Mouse (Mus musculus) neural tube, embryonic 12.5 days (tissue): Measurements from ENCODE around the gene Mt2. TPM values are rescaled to one million over a fixed set of nuclear protein-coding genes. Genes with fewer than 3 reads are reported as not detected.
A peak's percentile ranks its signal among the peaks of the same experiment; 100 is the strongest.
"Not testable (repeated sequence)": the region's sequence is repeated elsewhere in the genome, so short reads cannot be mapped to it uniquely, and the experiment has no call there.

Experiments used
- ATAC-seq: fragments of 200-750 bp; cut with Nextera tagmentation; 2 replicates; pipeline ENCODE4 v1.8.0; 2017; ENCODE audit warnings: low read depth, mild to moderate bottlenecking, moderate TSS enrichment, moderate library complexity; ENCODE audit not compliant: low FRiP score
- H3K27ac ChIP-seq: fragments of 300-500 bp; sonication (generic); 2 replicates; pipeline ENCODE4 v1.5.1; 2016
- H3K27me3 ChIP-seq: fragments of 300-500 bp; sonication (generic); replicated peaks from 2 replicates; pipeline ENCODE4 v1.6.1; 2016; ENCODE audit warnings: mild to moderate bottlenecking
- H3K36me3 ChIP-seq: fragments of 300-500 bp; sonication (generic); 2 replicates; pipeline ENCODE4 v1.6.1; 2016; ENCODE audit warnings: mild to moderate bottlenecking
- H3K4me1 ChIP-seq: fragments of 300-500 bp; sonication (generic); 2 replicates; pipeline ENCODE4 v1.6.1; 2016
- H3K4me2 ChIP-seq: fragments of 300-500 bp; sonication (generic); replicated peaks from 2 replicates; pipeline ENCODE4 v1.6.1; 2016; ENCODE audit warnings: mild to moderate bottlenecking
- H3K4me3 ChIP-seq: fragments of 300-500 bp; sonication (generic); 2 replicates; pipeline ENCODE4 v1.5.1; 2016
- H3K9ac ChIP-seq: fragments of 300-500 bp; sonication (generic); 2 replicates; pipeline ENCODE4 v1.6.1; 2016; ENCODE audit warnings: mild to moderate bottlenecking
- H3K9me3 ChIP-seq: fragments of 300-500 bp; sonication (generic); 2 replicates; pipeline ENCODE4 v1.6.1; 2016; ENCODE audit warnings: mild to moderate bottlenecking
- WGBS: fragments of 180-500 bp; shearing (Covaris S2); methylation state at CpG from one replicate; pipeline ENCODE4 v1.1.7; 2016; 5-methylcytosine and 5-hydroxymethylcytosine counted together
- polyA plus RNA-seq: library from polyadenylated mRNA; unstranded; fragments of >200 nt; fragmentation: Nextera tagmentation; extraction: Ambion mirVana; gene quantifications from 2 replicates; pipeline ENCODE4 v1.2.1, GENCODE M21; 2016

Mt2 gene
- polyA plus RNA-seq, 1 experiment from 2014 or later = 11.1 TPM

DNA sequence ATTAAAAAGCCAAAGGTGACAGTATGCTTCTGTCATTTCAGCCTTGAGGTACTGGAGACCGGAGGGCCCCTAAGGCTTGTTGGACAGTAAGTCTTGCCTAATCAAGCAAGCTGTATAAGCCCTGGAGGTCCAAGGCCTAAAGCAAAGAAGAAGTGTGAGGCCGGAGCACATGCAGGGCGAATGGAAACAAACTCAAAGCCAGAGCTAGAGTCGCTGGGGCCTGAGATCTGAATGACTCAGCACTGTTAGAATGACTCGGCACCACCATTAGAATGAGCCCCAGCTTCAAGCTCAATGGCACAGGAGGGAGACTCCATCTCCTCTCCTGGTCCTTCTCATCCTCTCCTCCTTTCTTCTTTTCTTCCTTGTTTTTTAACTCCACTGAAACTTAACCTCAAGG, 21.5 kb upstream of the Mt2 start:
- peaks cover 15% of the 10 kb centered on the region for H3K27me3 ChIP-seq

DNA sequence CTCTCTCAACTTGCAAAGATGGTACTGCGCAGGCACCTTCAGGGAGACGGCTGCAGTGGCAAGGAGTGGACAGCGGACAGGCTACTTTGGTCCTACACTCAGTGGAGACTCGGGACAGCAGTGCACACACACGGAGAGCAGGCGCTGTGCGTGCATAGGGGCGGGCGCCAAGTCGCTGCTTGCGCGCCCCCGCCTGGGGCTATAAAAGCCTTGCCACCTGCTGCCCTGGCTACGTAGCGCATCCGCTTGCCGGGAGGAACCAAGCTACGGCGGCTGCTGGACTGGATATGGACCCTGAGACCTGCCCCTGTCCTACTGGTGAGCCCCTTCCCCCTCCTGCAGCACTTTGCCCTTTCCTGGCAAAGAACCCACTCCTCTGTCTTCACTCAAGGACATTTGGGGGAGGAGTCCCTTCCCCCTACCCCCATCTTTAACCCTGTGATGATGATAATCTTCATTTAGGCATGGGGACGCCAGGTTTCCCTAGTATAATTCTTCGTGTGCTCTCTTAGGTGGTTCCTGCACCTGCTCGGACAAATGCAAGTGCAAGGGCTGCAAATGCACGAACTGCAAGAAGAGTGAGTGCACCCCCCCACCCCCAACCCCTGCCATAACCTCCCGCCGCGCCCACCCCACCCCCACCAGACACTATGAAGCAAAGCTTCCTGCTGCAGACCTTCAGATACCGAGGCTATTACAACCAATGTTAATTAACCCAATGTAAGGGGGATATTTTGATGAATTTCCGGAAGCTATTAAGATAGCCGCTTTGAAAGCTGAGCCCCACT, 19.8 kb upstream of the Mt2 start, which contains the start of gene Mt3:
Mt3 (plus strand) TSS at position 95 of the 788 bp plus-strand sequence.
- ATAC-seq = peak; percentile 76
- Histone ChIP-seq H3K36me3 (no peaks in the 10 kb centered on the region), H3K9ac (peak within 1 kb of the TSS; percentile 48; the same call in 1 of the 2 replicates), H3K27ac (no peak within 1 kb of the TSS), H3K9me3 (no peaks in the 10 kb centered on the region), H3K27me3 (peaks cover 15% of the 10 kb centered on the region), H3K4me3 (peak within 1 kb of the TSS; percentile 35), H3K4me2 (peak within 1 kb of the TSS; percentile 68), H3K4me1 (peaks cover 18% of the 10 kb centered on the region)
- WGBS = under 1% methylated on average over 29 of the region's 29 CpGs

More for the DNA sequence above, 21.5 kb upstream of the Mt2 start:
- no peaks in the 10 kb centered on the region for H3K36me3 ChIP-seq
- ATAC-seq = no peak
- WGBS = 79% methylated on average over 5 of the region's 5 CpGs
- peaks cover 18% of the 10 kb centered on the region for H3K4me1 ChIP-seq
- no peak overlapping the region for H3K4me2 ChIP-seq
- no peak overlapping the region for H3K27ac ChIP-seq
- no peak overlapping the region for H3K9ac ChIP-seq
- no peaks in the 10 kb centered on the region for H3K9me3 ChIP-seq
- no peak overlapping the region for H3K4me3 ChIP-seq

DNA sequence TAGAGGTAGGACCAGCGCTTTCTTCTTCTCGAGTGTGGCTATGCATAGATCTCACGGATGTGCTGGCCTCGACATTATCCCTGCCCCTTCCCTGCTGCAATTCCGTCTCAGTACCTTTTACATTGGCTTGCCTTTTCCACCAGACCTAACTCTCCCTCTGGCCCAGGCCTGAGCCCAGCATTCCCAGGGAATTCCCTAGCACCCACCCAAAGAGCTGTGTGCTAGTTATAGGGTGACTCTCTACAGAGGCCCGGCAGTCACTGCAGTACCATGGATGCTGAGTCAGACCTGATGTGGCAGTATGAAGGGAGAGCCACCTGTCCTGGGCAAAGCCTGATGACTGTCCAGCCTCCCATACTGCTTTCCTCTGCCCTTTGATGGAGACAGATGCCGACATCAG, 19.0 kb upstream of the Mt2 start:
- Histone ChIP-seq H3K4me3 (no peak overlapping the region), H3K27me3 (peaks cover 15% of the 10 kb centered on the region), H3K9me3 (no peaks in the 10 kb centered on the region), H3K4me2 (peak overlapping the region; percentile 68), H3K4me1 (peaks cover 18% of the 10 kb centered on the region), H3K9ac (no peak overlapping the region), H3K36me3 (no peaks in the 10 kb centered on the region), H3K27ac (no peak overlapping the region)
- ATAC-seq = no peak
- 25% methylated on average over 7 of the region's 7 CpGs for WGBS

DNA sequence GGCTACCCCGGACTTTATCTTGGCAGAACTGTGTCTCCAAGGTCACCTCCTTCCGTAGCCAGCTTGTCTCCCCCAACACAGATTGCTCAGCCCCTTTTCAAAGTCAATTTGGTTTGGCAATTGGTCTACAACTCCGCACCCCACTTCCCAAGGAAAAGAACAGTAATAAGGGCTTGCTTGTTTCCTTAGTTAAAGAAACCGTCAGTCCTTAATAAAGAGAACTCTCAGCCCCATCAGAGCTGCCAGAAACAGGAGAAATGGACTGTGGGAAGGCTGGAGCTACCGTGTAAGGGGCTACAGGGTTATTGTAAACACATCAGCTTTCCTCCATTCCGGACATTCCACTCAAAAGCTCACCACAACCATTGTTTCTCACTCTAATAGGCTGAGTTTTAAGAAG, 17.9 kb upstream of the Mt2 start:
- Histone ChIP-seq H3K27me3 (peaks cover 15% of the 10 kb centered on the region), H3K4me2 (no peak overlapping the region), H3K4me1 (peaks cover 18% of the 10 kb centered on the region), H3K36me3 (no peaks in the 10 kb centered on the region), H3K9me3 (no peaks in the 10 kb centered on the region), H3K27ac (no peak overlapping the region), H3K9ac (no peak overlapping the region), H3K4me3 (no peak overlapping the region)
- 46% methylated on average over 6 of the region's 6 CpGs for WGBS
- ATAC-seq = no peak

DNA sequence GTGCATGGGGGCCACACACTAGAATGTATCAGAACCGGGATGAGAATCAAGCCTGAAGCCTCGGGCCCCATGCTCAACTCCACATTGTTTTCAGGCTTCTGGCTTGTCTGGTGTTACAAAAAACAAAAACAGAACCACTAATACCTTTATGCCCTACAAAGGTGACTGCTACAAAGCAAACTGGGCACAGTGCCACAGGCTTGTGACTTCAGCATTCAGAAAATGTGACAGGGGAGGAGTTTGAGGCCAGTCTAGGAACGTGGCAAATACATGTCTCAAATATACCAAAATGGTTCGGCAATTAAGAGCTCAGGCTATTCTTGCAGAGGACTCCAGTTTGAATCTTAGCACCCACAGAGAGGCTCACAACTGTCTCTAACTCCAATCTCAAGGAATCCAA, 16.4 kb upstream of the Mt2 start:
- H3K9me3 ChIP-seq = no peaks in the 10 kb centered on the region
- no peak overlapping the region for H3K4me2 ChIP-seq
- no peak for ATAC-seq
- no peak overlapping the region for H3K27ac ChIP-seq
- peaks cover 15% of the 10 kb centered on the region for H3K27me3 ChIP-seq
- H3K4me3 ChIP-seq = no peak overlapping the region
- WGBS = 82% methylated on average over 4 of the region's 4 CpGs
- no peak overlapping the region for H3K9ac ChIP-seq
- H3K36me3 ChIP-seq = no peaks in the 10 kb centered on the region
- peaks cover 18% of the 10 kb centered on the region for H3K4me1 ChIP-seq

DNA sequence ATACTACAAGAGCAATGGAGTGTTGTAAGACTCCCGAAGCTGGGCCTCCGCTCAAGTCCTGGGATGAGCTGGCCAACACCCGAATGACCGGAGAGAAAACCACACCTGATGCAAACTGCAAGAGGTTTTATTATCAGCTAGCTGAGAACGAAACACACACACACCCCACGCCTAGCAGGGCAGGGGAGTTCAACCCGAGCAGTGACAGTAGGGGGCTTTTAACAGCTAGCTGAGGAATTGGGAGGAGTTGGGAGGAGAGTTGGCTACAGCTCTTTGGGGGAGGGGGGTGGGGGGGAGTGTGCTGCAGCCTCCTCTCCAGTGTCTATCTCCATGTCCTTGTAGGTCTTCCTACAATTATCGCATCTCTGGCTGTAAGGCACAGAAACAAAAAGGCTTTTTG, 6.7 kb upstream of the Mt2 start:
- not testable (repeated sequence) for ATAC-seq, H3K27ac ChIP-seq, H3K9ac ChIP-seq, H3K4me3 ChIP-seq, H3K4me2 ChIP-seq, H3K9me3 ChIP-seq, H3K4me1 ChIP-seq, H3K36me3 ChIP-seq
- peaks cover 22% of the 10 kb centered on the region for H3K27me3 ChIP-seq
- 70% methylated on average over 8 of the region's 8 CpGs for WGBS

DNA sequence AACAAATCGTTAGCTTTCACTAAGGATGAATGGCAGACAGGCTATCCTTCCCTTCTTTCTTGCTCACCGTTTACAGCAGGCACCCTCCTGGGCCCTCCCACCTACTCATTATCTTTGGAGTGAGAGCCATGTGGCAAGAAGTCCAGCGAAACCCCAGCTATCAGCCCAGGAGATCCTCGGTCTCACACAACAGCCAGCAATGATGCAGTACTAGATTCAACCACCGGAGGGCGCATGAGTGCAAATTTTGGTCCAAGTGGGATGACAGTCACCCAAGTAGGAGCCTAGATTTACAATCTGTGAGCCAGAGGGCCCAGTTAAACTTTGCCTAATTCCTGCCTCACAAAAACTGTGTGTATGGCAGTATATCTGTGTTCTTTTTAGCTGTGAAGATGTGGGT, 5.2 kb upstream of the Mt2 start:
- H3K4me1 ChIP-seq = peaks cover 8% of the 10 kb centered on the region
- WGBS = 0% methylated on average over 6 of the region's 6 CpGs
- no peak overlapping the region; the same call in 1 of the 2 replicates for H3K9ac ChIP-seq
- no peak overlapping the region for H3K27ac ChIP-seq
- H3K27me3 ChIP-seq = peaks cover 37% of the 10 kb centered on the region
- ATAC-seq = peak; percentile 63; the same call in 1 of the 2 replicates
- no peaks in the 10 kb centered on the region for H3K9me3 ChIP-seq
- H3K4me3 ChIP-seq = no peak overlapping the region
- H3K36me3 ChIP-seq = no peaks in the 10 kb centered on the region
- no peak overlapping the region for H3K4me2 ChIP-seq

DNA sequence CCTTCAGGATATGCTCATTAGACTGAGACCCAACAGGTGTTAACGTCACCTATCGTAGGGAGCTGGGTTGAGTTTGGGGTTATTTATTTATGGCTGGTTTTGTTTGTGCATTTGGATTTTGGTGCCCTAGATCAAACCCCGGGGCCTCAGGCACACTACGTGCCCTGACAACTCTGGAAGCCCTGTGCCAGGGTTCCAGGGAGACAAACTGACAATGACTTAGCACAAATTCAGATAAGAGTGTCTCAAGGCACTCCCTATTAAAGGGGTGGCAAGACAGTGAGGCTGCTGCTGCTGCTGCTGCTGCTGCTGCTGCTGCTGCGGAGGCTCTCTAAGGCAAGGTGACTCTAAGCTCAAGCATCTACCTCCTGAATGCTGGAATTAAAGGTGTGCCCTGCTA, 2.9 kb upstream of the Mt2 start:
- no peak for ATAC-seq
- peaks cover 60% of the 10 kb centered on the region for H3K27me3 ChIP-seq
- H3K4me2 ChIP-seq = no peak overlapping the region

DNA sequence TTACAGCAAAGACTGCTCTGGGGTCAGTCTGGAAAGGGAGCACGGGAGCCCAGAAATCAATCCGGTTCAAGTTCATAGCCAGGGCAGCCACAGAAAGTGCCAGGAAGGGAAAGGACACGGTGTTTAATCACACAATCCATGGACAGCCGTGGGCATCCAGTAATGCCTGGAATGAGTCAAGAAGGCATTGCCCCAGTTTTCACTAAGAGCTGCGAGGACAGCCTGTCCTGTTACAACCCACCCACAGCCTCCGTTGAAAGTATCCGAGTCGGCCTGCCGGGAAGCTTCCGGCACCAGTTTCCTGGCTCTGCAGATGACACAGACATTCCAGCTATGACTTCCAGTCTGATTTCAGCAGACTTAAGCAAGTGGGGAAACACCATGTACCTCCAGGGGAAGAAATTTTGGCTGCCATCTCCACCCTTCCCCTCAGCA, 1.1 kb upstream of the Mt2 start:
- WGBS = 33% methylated on average over 10 of the region's 10 CpGs
- Histone ChIP-seq H3K9ac (no peak overlapping the region), H3K4me1 (peaks cover 19% of the 10 kb centered on the region), H3K27ac (no peak overlapping the region), H3K4me2 (peak overlapping the region; percentile 85), H3K36me3 (no peaks in the 10 kb centered on the region), H3K4me3 (no peak overlapping the region), H3K27me3 (peaks cover 77% of the 10 kb centered on the region), H3K9me3 (no peaks in the 10 kb centered on the region)
- no peak for ATAC-seq

More for the DNA sequence above, 2.9 kb upstream of the Mt2 start:
- Histone ChIP-seq H3K4me1 (peaks cover 19% of the 10 kb centered on the region), H3K27ac (no peak overlapping the region), H3K9ac (no peak overlapping the region), H3K36me3 (no peaks in the 10 kb centered on the region), H3K9me3 (no peaks in the 10 kb centered on the region), H3K4me3 (no peak overlapping the region)
- 86% methylated on average over 5 of the region's 5 CpGs for WGBS

DNA sequence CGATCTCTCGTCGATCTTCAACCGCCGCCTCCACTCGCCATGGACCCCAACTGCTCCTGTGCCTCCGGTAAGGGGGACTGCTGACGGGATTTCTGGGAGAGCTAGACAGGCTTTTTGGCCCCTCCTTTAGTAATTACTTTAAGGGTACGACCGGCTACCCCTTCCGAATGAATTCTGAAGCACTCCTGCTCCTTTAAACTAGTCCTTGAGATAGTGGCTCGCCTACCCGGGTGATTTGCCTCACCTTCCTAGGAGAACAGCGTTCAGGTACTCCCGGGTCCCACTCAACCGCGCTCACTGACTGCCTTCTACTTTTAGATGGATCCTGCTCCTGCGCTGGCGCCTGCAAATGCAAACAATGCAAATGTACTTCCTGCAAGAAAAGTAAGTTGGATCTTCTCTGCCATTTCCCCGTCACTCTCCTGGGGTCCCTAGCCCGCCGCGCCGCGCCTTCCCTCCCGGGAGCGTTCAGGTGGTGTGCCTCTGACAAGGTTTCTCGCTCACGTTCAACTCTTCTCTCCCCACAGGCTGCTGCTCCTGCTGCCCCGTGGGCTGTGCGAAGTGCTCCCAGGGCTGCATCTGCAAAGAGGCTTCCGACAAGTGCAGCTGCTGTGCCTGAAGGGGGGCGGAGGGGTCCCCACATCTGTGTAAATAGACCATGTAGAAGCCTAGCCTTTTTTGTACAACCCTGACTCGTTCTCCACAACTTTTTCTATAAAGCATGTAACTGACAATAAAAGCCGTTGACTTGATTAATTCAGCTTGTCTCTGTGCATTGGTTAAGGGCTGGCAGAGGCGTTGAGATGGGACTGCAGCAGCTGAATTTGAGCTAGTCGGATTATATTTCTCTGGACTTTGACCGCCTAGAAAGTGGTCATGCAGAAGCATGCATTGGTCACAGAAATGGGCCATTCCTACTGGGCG, 607 bp downstream of the Mt2 start:
- H3K4me3 ChIP-seq = peak overlapping the region; percentile 39
- ATAC-seq = 0 out of 2 replicates have a peak, but pooled peaks have one; percentile 60
- peak overlapping the region; percentile 85 for H3K4me2 ChIP-seq
- no peaks in the 10 kb centered on the region for H3K36me3 ChIP-seq
- peak overlapping the region; percentile 44; the same call in 1 of the 2 replicates for H3K9ac ChIP-seq
- H3K27ac ChIP-seq = no peak overlapping the region
- peaks cover 85% of the 10 kb centered on the region for H3K27me3 ChIP-seq
- no peaks in the 10 kb centered on the region for H3K9me3 ChIP-seq
- 1% methylated on average over 39 of the region's 39 CpGs for WGBS
- H3K4me1 ChIP-seq = peaks cover 19% of the 10 kb centered on the region

DNA sequence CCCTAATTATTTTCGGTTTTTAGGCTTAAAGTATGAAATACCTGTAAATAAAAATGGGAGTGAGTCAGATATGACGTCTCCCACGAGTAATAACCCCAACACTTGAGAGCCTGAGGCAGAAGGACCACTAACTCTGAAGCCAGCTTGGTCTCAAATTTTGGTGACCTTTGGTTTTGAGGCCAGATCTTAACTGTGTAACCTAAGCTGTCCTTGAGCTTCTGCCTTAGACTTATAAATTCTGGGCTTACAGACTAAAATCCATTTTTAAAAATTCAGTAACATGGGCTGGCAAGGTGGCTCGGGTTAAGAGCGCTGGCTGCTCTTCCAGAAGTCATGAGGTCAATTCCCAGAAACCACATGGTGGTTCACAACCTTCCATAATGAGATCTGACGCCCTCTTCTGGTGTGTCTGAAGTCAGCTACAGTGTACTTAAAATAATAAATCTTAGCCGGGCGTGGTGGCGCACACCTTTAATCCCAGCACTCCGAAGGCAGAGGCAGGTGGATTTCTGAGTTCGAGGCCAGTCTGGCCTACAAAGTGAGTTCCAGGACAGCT, 1.5 kb downstream of the Mt2 start:
- H3K27me3 ChIP-seq = peaks cover 92% of the 10 kb centered on the region
- WGBS = 38% methylated on average over 11 of the region's 11 CpGs
- H3K36me3 ChIP-seq = no peaks in the 10 kb centered on the region
- no peak overlapping the region for H3K27ac ChIP-seq
- peaks cover 22% of the 10 kb centered on the region for H3K4me1 ChIP-seq
- H3K9me3 ChIP-seq = no peaks in the 10 kb centered on the region
- no peak overlapping the region for H3K4me3 ChIP-seq
- H3K9ac ChIP-seq = no peak overlapping the region
- no peak for ATAC-seq
- H3K4me2 ChIP-seq = no peak overlapping the region
